Mouse (Mus musculus) liver, adult 2 months (tissue): ENCODE results near the gene Tmem132a.

Experiments used
- CTCF ChIP-seq: fragments of 200-500 bp; IDR thresholded peaks from 2 replicates; pipeline ENCODE4 v1.5.1; 2011; ENCODE audit warnings: low read depth, low read length, control low read depth
- POLR2A ChIP-seq: fragments of 200-500 bp; IDR thresholded peaks from 2 replicates; pipeline ENCODE4 v1.6.1; 2011; ENCODE audit warnings: low read length, control low read depth; ENCODE audit not compliant: insufficient read depth; ENCODE audit errors: extremely low read depth

DNA sequence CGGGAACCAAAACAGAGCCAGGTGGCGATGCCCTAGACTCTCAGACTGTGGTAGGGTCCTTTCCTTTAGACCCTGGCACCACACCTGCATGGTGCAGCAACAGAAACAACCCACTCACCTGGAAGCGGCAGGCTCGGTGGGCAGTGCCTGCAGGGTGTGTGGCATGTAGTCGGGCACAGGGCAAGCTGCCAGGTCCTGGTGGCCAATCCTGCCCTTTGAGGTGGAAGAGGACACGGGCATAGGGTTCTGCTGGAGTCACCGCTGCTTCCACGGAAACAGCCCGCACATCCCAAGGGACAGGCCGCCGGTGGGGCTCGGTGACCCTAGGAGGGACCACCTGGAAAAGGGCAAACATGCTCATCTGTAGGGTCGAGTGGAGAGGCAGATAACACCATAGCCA is 3.4 kb downstream of the Tmem132a start:
- TF ChIP-seq CTCF (no peak), POLR2A (no peak)
